Mouse (Mus musculus) liver, embryonic 14.5 days (tissue): Measurements from ENCODE around the gene Exph5.

ENCODE experiments used
- CTCF ChIP-seq: IDR thresholded peaks from 2 replicates; pipeline ENCODE4 v1.5.1; 2016; ENCODE audit warnings: antibody characterized with exemption, low read depth, control low read depth
- EP300 ChIP-seq: IDR thresholded peaks from 2 replicates; pipeline ENCODE4 v1.6.1; 2016; ENCODE audit warnings: antibody characterized with exemption, low read depth

DNA sequence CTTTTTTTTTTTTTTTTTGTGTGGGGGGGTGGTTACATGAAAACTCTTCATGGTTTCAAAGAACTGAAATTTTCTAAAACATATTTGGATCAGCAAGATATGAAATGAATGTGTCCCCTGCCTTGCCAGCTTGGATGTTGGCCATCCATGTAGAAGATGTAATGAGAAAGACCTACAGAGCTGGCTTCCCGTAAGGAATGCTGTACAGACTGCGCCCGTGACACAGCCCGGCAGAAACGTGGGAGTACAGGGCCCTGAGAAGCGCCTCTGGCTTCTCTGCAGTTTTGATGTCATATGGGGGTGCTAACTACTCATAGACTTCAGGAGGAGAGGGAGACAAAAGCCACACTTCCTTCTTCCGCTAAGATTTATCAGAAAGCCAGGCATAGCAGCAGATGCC lies 38.1 kb downstream of the Exph5 start:
- TF ChIP-seq CTCF (no peak), EP300 (no peak)
